Mouse (Mus musculus): ENCODE measurements around the gene Lcp1.
A peak's percentile ranks its signal among the peaks of the same experiment; 100 is the strongest.

The Lcp1 gene

DNA sequence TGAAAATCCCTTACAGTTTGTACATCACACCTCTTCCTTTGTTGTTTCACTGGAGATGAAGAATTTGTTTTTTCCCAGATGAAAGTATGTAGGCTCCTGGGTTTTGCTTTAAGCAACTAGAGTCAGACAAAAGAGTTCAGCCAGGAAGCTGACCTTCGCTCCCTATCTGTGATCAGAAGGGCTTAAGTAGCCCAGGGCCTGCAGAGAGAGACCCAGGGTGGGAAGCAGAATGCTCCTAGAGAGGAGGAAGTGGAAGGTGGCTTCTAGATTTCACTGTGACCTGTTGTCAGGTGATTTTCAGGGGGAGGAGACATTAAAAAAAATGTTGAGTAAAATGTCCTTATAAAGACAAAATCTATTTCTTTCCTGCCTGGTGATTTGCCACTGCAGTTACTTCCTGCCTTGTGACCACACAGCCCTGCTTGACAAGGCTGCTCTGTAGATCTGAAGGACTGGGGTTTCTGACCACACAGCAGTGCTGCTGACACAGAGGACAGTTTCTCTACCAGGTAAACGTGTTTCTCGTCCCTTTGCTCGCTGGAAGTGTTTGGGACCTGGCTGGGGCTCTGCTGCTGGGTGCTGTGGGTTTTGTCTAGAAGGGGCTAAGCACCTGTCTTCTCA lies 45.6 kb downstream of the Lcp1 start:
- no peak for DNase-seq (ENCODE audit: extremely low spot score)

DNA sequence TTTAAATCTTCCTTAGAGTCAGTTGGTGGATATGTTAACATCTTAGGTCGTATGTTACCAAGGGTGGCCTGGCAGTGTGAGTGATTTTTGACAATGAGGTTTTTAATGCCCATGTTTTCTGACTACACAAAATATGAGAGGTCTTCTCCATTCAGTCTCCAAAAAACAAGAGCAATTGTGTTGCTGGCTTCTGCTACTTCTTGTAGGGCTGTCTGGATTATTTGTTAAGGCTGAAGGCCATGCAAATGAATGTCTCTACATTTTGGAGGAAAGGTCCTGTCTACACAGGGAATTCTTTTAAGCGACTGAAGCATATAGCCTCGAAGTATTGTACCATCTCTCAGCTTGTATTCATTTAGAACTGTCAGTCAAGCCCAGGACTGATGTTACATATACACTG lies 46.5 kb downstream of the Lcp1 start:
- no peak for DNase-seq (ENCODE audit: extremely low spot score)

DNA sequence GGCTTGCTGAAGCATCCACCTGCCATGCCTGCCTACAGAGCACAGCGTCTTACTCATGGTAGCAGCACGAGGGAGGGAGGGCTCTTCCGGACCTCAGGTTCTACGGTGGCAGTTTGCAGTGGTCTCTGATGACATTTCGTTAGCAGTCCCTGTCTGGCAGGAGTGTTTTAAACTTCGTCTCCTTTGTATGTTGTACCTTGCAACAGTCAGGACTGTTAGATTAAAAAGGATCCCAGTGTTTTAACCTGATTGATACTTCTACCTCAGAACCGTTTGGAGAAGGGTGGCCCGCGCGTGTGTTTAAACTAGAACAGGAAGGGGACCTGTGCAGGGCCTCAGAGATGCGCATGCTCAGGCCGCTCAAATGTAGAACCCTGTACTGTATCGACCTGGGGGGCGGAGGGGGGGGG lies 47.5 kb downstream of the Lcp1 start:
- DNase-seq (ENCODE audit: extremely low spot score): no peak

DNA sequence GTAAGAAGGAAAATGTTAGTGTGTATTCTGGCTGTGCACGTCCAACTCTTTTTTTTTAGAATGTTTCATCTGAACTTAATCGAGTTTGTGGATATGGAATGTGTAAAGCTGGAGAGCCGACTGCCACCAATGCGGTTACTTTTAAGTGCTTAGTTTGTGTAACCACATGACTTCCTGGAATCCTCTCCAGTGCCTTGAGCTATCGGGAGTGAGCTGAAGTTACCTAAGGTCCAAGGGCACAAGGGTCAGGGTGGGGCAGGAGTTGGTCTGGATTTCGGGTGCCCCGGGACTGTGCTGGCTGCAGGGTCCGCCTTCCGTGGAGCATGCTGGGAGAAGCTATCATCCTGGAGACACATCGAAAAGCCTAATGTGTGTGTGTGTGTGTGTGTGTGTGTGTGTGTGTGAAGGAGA lies 47.9 kb downstream of the Lcp1 start:
- DNase-seq (ENCODE audit: extremely low spot score): no peak

DNA sequence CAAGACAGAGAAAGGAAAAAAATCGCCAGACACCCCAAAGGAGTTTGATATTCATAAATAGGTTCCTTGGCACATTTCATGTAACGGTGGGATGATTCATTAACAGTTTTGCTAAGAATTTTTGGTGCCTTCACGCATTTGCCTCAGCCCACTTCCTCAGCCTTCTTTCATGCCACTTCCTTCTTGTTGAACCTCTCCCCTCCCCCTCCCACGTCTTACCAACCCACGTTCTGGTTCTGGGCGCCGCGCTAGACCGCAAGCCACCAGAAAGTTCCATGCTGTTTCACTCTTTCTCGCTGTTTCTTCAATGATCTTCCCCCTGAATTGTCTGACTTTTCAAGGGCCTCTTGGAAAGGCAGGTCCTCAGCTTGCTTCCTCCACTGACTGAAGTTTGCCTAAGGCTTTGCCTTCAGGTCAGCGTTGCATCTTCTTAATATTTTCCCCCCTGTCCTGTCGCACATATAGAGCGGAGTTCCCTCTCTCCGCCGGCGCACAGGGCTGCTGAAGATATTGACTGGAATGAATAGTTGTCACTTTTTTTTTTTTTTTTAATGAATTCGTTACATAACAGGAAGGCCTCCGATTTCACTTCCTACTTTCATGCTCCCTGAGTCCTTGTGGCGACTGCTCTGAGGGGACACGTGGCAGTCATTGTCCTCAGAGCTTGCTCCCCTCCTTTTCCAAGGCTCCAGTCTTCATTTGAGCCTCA lies 48.5 kb downstream of the Lcp1 start:
- no peak for DNase-seq (ENCODE audit: extremely low spot score)

DNA sequence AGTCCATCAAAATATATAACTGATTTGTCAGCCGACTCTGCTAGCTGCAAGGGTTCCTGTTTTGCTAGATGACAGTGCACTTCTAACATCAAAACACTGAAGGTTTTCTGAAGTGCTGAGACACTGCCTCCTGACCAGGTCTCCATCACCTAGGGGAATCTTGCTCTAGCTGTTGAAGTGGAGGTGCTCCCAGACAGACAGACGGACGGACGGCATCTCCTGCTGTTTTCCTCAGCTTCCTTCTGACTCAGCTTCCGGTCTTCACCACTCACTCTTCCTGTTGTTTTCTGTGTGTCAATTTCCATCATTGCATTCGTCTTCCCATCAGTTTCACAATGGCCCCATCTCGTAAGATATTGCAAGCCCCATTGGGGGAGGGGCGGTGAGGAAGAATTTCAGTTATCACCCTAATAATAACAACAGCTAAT lies 49.7 kb downstream of the Lcp1 start:
- no peak for DNase-seq (ENCODE audit: extremely low spot score)

DNA sequence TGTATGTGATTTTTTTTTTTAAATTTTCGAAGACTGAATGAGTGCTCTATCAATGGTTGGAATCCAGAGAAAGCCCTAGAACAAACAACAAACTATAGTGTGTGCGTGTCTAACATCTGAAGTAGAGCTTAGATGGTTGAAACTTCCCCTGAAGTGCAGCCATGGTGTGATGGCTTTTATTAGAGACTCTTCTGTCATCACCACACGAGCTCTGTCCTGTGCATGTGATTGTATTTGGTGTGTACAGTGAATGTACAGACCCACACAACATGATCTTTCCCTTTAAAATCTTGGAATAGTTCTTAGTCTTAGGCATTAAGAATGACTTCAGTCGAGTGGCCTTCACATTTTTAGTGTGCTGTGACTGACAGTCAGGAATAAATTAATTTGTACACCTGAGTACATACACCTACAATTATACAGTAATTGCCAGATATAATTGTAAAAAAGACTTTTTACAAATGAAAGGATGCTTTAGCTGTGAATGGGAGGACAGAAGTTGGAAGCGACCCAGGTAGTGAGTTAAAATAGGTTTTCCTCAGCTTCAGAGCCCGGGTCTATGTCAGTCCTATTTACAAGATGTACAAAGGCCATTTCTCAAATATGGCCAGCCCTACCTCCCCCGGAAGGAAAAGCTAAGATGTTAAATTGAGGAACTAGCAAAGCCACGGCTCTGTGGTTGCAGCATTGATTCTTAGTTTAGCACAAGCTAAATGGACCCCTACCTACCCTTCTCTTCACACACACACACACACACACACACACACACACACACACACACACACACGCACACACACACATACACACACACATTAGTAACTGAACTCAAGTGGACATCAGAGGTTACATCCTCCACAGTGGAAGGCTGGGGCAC lies 50.4 kb downstream of the Lcp1 start:
- DNase-seq (ENCODE audit: extremely low spot score): no peak

DNA sequence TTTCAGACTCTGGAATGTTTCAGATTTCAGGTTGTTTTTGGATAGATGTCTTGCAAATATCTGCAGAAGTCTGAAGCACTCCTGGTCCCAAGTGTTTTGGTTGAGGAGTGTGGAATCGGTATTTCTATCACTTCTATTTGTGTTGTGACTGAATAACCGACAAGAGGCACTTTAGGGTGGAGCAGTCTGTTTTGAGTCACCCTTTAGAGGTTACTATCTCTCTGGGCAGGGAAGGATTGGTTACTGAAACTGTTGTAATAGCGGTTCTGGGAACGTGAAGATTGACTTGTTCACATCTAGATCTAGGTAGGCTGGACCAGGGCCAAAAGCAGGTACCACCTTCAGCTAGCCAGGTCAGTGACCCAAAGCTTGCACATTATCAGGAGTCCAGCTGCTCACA lies 51.5 kb downstream of the Lcp1 start:
- no peak for DNase-seq (ENCODE audit: extremely low spot score)

DNA sequence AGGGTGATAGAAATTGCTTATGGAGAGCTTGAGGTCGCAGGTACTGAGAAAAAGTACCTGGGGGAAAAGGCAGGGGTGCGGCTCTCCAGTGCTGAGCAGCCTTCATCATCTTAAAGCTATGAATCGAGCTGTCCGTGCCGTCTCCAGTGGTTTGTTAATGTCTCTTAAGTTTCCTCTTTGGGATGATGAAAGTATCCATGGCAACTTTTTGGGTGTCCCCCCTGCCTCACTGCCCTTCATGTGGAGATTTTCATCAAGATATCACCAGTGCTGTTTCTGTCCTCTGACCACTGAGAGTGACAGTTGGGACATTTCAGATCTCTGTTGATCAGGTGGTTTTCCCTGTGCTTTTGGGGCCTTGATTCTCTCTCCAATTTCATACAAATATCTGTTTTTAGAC lies 51.9 kb downstream of the Lcp1 start:
- DNase-seq (ENCODE audit: extremely low spot score): no peak

DNA sequence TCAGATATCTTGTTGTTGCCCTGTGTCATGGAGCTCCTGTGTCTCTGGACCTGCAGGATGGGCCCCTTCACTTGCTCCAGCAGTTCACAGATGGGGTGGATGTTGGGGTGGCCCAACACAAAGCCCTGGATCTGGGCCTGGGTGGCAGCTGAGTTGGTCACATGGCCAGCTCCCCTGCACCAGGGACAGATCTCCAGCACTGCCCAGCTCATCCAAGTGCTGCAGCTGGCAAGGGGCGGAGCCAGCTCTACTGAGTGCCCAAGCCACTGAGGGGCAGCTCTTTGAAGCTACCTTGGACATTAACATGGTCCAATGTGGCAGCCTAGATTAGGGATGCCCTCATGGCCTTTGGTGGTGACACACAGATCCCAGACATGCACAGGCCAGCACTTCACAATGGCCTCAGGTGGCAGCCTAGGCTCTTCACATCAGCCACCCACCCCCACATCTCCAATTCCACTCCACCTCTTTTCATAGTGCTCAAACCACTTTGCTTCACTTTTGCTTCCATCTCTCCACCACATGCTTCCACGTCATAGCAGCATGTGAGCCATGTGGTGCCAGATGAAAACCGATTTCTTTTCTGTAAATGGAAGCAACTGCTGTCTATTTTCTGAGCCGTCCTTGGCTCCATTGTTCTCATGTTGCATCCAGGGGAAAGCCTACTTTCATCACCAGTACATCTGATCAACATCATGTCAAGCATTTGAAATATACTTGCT lies 53.3 kb downstream of the Lcp1 start:
- no peak for DNase-seq (ENCODE audit: extremely low spot score)

DNA sequence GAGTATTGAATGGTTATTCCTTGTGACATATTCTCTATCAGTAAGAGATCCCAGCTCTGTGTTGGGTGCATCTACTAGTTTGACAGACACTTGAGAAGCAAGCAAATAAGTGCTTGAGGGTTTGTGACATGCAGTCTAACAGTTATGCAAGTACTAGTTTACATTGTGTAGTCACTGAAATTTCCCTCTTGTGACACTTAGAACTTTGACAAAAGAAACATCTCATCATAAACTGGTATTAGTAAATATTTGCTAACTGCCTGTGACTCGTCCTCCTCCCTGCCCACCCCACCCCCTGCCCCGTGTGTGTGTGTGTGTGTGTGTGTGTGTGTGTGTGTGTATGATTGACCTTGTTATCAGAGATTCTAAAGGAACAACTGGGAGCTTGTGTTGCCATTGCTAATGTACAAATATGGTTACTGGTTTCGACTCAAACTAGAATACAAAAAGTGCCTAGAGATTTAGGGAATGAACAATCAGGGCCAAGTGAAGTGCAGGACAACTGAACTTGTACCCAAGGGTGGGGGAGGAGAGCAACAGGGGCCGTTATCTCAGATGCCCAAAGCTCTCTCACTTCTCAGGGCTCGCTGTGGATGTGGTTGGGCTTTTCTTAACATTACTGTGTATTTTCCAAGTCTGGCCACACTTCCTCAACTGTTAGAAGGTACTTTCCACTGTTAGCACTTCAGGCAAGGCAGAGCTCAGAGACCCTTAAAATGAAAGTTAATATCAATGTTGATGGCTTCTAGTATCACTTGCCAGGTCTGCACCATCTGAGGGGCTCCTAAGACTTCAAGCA lies 55.1 kb downstream of the Lcp1 start:
- DNase-seq (ENCODE audit: extremely low spot score): no peak

DNA sequence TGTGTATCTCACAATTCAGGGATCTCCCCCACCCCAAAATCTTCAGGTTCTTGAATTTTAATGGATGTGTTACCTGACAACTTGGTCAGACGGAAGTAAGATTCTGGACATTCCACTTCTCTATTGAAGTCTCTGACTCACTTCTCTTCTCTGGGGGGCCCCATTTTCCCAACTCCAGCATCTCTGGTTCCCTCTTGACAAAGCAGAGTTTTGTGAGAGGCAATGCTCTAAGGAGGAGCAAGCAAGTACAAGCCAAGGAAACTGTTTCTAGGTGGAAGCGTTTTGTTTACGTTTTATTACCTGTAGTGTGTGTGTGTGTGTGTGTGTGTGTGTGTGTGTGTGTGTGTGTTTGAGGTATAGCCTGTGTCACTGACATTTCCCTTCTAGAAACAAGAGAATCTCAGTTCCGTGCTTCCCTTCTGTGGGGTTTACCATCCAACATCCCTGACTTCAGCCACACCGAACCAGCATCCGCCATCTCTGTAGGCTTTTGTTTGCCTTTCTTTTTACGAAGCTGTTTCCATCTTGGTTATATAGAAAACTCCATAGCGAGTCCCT lies 56.0 kb downstream of the Lcp1 start:
- no peak for DNase-seq (ENCODE audit: extremely low spot score)

DNA sequence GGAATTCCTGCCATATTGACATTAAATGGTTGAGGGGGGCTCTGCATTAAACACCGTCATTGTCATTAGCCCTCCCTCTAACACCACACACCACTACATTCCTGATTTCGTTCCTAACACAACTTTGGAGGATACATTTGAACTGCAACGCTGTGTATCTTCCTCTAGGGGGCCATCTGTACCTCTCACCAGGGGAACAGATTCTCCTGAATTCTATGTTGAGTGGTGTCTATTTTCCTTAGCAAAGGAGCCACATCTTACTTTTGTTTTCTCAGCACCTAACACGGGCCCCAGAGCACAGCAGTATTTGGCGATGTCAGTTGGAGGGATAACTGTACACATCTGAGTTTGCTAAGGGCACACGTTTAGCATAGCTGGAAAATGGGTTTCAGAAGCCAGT lies 57.6 kb downstream of the Lcp1 start:
- DNase-seq (ENCODE audit: extremely low spot score): no peak

DNA sequence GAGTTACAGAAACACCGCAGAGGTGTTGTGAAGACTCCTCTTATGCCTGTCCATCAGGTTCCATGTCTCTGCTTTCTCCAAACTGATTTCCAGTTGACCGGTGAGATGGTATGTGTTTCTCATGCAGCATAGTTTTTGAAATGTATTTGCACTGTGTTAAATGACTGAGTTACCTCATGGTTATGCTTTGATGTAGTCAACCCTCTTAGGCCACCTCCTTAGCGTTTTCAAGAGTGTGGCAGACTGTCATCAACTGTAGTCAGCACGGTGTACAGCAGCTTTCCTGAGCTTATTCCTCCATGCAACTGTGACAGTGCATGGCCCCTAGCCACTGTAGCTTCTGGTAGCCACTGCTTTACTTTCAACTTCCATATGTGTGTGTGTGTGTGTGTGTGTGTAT lies 58.1 kb downstream of the Lcp1 start:
- no peak for DNase-seq (ENCODE audit: extremely low spot score)

DNA sequence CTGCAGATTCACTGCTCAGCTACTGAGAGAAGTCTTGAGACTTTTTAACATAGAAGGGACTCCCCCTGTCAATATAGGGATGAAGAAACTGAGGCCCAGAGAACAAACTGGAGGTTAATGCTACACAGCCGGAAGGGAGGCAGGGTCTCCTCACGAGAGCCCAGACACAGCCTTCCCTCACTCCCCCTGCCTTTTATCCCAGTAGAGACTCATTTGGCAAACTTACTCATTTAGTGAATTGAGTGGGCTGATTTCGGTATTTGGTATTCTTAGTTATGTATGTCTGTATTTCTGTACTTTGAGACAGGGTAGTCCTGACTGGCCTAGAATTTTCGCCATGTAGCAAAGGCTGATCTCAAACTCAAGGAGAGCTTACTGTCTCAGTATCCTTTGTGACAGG lies 59.8 kb downstream of the Lcp1 start:
- DNase-seq (ENCODE audit: extremely low spot score): no peak

DNA sequence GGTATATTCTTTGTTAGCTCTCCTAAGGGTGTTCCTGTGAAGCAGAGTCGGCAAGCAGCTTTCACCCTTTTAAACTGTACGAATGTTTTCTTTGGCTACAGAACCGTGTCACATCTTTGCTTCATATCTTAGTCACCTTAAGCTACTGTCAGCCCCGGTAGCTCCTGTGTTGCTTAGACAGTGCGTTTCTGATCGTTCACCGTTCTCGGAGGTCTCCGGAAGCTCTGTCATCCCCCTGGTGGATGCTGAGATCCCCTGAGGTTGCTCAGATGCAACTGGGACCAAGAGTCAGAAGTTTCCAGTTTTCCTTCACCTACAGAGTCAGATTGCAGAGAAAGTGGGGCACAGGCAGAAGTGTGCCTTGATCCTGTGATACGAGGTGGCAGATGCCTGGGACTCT lies 61.5 kb downstream of the Lcp1 start:
- DNase-seq (ENCODE audit: extremely low spot score): no peak

DNA sequence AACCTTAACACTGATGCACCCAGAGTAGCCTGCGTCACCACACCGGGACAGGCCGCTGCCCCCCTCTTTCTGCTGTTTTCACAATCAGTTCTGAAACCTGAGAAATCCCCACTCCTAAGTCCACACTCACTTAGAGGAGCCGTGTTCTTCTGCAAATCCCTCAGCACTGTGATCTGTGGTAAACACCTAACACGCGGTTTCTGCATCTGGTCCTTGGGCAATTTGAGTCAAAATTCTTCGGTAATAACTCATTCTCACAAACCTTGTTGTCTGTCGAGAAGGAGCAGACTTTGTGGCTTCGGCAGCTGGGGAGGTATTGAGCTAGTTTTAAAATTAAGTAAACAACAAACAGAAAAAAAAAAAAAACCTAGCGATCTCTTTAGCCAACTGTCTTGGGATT lies 62.0 kb downstream of the Lcp1 start:
- DNase-seq (ENCODE audit: extremely low spot score): no peak

DNA sequence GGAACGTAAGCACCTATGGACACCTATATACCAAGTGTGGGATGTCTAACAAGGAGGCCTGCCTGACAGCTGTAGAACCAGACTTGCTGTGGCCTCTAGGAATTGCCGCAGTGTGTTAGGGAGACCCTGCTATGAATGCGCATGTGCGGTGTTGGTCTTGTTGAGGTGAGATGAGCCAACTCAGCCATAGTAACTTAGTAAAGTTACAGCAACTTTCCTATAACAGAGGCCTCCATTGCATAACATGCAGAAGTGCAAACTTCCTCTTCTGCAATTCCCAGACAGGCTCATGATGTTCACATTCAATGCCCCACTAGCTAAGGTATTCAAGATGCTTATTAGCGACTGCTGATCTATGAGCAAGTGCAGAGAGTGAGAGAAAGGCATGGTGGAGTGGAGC lies 64.6 kb downstream of the Lcp1 start:
- DNase-seq (ENCODE audit: extremely low spot score): no peak

DNA sequence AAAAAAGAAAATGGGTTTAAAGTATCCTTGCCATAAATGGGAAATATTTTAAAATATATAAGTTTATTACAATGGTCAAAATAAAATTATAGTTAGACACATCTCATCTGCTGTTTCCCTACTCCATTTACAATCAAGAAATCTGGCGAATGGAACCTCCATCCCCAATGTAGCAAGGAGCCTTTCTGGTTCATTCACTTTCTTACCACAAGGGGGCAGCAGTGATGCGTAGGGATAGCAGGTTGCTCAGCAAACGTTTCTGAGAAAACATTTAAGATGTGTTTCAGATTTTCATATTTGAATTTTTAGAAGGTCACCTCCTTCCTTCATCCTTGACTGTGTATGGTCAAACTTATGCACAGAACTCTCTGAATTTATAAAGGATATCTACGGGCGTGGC lies 66.1 kb downstream of the Lcp1 start:
- DNase-seq (ENCODE audit: extremely low spot score): peak; percentile 70

DNA sequence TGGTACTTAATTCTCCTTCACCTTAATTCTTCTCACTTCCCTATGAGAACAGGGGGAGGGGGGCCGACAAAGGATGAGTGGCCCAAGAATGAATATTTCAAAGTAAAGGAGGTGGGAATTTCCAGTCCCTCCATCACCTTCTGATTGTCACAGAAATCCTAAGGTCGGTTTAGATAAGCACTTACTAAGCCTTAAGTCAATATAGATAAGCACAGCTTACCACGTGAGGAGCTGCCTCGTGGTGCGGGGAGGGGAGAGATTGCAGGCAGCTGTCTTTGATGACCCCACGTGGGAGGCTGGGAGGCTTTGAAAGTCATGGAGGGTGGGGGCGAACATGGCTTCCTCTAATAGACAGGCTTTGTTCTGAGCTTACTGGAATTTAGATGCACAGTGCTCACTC lies 66.8 kb downstream of the Lcp1 start:
- DNase-seq (ENCODE audit: extremely low spot score): no peak
